Mouse (Mus musculus) layer of hippocampus, adult 6 months (tissue): ENCODE data around the gene Nectin2. TPM values are rescaled to one million over a fixed set of nuclear protein-coding genes. Genes with fewer than 3 reads are reported as not detected.

Source experiments
- long read RNA-seq, 2 experiments: library from polyadenylated mRNA; unstranded; transcript quantifications; one replicate each; pipeline ENCODE4 v2.0.0; 2019 to 2020
- polyA plus RNA-seq: library from polyadenylated mRNA; unstranded; fragments of <200 nt; fragmentation: Nextera tagmentation; gene quantifications from 2 replicates; pipeline ENCODE4 v1.2.3, GENCODE M21; 2021

Nectin2 gene
- 4.7 and 6.5 TPM in 2 replicates for polyA plus RNA-seq
- long read RNA-seq, experiment 1, transcript Nectin2-202 (6 exons, 1,955 nt) = major isoform, 7 of 10 reads
- long read RNA-seq, experiment 1, partial matches to known transcripts = 1 of 10 reads
- long read RNA-seq, experiment 1, other reads (novel, unspliced or antisense) = 0 of 10 reads
- long read RNA-seq, experiment 2, transcript Nectin2-202 (6 exons, 1,955 nt) = major isoform, 38 of 45 reads
- long read RNA-seq, experiment 2, partial matches to known transcripts = 2 of 45 reads
- long read RNA-seq, experiment 2, other reads (novel, unspliced or antisense) = 1 of 45 reads

DNA sequence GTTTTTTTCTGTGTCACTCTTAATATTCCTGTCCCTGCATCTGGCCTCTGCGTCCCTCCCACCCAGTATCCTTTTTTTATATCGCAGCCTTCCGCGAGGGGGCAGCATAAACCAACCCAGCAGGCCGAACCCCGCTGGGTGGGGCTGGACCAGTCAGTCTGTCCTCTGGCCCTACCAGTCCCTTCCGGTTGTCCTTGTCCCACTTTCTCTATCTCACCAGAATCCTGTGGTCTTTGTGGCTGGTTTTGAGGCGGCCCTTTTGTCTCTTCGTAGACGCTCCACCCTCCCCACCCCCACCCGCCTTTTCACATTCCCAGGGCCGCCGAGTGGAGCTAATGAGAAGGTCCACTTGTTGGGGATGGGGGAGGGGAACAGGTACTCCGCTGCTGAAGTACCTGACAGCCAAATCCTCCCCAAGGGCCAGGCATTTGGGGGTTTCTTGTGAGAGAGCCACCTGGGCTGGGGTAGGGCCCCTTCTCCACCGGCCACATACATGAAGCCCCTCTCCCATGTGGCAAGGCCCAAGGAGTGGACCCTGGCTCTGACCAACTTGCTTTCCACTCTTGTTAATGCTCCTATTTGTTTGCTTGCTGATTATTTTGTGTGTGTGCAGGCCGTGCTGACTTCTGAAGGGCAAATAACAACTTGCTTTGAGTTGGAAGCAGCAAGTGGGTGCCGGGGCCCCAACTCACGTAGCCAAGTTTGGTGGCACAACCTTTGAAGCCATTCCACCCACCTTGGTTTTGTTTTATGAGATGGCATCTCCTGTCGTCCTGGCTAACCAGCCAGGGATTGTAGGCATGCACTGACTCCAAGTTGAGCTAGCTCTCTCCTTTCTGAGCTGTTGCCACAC is at the start of gene Nectin2:
Gene Nectin2 (minus strand): TSS at position 267 of the 853 bp plus-strand sequence.

DNA sequence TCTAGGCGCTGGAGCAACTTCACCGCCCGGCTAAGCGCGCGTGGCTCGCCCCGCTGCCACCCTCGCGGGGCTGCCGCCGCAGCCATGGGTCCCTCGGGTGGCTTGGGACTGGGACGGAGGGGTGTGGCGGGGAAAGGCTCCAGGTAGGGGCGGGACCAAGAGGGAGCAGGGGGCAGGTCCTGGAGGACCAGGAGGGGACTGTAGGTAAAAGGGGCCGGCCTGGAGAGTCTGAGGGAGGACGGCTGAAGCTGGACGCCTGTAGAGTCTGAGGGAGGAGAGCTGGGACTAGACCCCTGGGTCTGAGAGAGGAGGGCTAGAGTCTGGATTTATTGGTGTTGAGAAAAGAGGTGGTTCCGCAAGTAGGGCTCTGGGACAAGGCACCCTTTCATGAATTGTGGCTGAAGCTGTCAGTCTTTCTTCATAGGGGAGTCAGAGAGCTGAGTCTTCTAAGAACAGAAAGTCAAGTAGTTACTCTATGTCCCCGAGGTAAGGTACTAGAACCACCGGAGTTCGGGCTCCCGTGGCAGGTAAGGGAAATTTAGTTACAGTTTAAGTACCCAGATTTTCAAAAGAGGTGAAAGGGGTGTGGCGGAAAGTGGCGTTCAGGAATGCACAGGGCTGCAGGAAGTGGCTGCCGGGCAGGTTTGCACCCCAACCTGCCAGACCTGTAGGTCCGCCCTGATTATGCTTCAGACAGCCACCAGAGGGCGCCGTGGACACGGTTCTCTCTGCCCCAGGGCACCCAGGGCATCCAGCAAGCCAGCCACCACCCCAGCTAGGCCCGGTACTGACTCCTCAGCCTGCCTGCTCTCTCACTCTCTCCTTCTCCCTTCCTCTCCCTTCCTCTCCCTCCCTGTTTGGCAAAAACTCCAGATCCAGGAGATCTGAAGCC is 46.7 kb upstream of the Nectin2 start, which contains the start of gene Cblc:
Gene Cblc (minus strand): TSS at position 113 of the 892 bp plus-strand sequence.

DNA sequence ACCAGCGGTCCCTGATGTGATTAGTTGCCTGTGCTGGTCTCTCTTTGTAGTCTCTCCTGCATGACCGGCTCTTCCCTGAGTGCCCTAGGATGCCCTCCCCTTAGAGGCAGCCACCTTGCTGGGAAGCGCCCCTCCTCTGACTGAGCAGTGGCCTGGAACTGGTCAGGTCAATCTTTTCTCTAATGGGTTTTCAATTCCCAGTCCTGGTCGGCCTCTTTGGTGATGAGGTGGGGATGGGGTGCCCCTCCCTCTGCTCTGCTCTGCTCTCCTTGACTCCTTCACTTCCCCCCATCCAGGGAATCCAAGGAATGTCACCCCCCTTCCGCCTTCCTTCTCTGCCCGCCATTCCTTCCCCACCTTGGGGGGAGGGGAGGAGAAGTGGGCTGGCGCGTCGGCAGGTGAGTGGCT is 20.7 kb upstream of the Nectin2 start, which contains the start of gene Bcam:
Gene Bcam (minus strand): TSS at position 33 of the 408 bp plus-strand sequence.

DNA sequence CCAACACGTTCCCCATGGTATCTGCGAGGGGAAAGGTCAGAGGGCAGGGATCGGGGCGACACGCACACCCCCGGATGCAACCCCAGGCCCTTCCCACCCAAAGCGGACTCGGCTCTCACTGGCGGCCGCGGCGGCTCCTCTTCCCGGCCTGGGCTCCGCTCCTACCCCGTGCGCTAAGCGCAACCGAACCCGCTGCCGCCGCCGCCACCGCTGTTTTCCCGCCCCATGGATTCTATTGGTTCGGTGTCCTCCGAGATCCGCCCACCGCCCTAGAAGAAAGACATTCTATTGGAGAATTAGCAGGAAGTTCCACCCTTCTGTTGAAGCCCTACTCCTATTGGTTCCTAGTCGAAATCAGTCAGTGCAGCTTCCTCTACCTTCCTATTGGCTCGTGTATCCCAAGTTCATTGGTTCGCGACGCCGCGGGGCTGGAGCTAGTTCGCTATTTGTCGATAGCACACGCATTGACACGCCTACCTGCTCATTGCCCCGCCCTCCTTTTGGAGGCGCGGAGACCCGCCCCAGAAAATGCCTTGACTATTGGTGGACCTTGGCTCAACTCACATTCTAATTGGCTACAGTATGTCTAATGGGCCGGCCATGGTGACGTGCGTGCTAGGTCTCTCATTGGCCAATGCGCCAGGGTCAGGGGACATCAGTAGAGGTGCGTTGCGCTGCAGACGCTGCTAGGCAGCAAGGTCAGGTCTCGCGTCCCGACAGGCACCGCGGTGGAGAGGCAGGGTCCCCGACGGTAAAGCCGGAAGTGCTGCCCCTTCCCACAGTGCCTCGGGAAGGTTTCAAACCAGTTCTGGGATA is 34.8 kb downstream of the Nectin2 start, which contains the start of gene Tomm40:
Gene Tomm40 (minus strand): TSS at position 200 of the 816 bp plus-strand sequence.

DNA sequence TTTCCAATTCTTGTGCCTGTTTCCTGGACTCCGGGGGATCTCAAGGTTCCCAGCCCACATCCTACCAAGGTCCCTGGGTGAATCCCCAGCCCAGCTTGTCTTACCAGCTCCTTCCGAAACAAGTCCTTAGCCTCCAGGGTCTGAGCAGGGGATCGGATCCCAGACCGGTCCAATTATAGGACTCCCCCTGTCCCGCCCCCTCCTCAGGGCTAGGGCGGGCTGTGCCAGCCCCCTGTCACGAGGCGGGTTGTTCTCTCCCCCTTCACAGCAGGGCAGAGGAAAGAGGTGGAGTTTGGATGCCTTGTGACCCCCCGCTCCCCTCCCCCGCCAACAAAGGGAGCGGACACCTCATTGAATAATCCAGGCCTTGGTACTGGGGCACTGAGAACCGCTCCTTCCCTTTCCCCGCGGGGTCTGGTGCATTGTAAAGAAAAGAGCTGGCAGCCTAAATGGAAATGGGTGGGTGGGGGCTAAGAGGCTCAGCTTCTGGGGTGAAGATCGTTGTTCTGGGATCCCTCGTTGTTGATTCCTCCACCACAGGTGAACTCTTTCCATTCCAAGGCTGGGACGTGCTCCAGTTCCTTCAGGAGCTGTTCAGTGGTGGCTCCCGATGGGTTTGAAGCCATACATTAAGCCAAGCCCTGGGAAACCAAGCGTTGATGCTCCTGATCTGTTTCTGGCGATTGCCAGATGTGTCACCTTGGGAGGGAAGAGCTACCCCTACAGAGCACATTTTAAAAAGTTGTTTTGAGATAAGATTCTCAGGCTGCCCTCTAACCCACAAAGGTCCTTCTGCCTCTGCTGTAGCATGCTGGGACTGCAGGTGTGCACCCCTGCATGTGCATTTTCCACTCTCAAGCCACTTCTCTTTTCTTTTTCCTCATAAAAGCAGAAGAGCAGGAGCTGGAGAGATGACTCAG is 51.1 kb downstream of the Nectin2 start, which contains the start of gene Apoe:
Gene Apoe (minus strand): TSS at position 282 of the 920 bp plus-strand sequence.

DNA sequence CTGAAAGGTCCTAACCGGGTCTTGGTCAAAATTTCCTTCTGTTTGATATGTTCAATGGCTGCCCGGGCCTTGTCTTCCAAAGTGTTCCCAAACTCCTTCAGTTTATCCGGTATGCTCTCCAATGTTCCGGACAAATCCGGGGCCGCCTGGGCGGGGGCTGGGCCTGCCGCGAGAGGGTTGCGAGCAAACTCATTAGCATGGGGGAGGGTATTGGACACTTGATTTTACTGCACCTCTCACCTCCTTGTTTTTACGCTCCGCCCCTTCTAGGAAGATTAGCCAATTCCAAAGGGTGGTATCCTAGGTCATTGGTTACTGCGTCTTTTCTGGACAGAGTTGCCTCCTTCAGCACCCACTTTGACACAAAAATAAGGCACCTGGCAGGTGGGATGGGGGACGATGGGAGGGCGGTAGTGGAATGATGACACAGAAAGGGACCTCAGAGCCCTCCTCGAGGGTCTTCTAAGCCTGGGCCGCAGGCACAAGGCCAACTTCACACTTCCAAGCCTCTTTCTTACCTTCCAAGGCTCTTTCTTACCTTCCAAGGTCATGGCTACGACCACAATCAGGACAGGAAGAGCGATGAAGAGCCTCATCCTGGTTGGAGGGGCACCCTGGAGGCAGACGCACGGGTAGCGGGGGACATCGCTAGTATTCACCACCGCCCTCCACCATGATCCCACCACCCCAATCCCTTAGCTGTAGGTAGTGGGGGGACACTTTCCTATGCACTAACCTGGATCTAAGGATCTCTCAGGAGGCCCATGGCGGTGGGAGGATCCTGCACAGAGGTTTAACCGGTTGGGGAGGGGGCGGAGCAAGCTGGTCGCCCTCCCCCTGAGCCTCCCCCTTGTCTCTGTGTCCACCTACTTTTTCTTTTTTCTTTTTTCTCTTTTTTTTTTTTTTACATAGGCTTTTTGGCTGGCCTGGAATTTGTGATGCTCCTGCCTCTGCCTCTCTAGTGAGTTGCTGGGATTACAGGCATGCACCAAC is 58.1 kb downstream of the Nectin2 start, which contains the start of gene Apoc1:
Gene Apoc1 (minus strand): TSS at position 788 of the 993 bp plus-strand sequence.

DNA sequence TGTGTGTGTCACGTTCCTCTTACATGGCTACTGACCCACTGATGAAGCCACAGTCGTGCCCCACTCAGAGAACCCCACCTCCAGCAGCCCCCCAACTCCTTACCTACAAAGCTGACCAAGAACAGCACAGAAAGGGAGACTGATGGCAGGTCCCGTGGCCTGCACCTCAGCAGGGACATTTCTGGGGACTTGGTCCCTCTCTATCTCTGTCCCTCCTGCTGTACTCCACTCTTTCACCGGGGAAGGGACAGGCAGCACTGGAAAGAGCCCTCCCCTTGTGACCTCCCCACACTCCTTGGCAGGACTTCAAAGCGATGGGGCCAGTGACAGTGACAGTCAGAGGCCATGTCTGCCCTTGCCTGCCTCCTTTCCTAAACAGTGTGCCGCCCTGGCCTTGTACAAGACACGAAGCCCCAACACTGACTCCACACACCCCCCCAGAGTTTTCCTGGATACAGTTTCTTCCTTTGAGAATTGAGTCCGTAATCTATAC is 69.0 kb downstream of the Nectin2 start, which contains the start of the genes Gm44805 and Apoc4:
Gene Gm44805 (minus strand): TSS at position 222 of the 493 bp plus-strand sequence.
Gene Apoc4 (minus strand): TSS at position 278 of the 493 bp plus-strand sequence.

DNA sequence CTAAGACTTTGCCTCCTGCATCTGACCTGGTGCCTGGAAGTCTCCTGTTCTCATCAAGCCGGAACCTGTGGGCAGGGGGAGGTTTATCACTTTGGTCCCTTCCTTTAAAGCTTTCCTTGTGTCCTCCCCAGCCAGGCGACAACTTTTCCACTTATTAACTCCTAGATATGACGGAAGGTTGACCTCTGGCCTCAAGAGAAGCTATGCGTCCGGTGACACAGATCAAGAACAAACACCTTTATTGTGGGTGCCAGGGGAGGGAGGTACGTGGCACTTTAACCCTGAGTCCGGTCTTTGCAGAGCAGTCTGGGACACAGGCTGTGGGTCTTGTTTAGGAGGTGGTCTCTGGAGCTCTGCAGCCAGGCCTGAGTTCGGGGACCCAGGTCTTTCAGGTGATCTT is 72.4 kb downstream of the Nectin2 start, which contains the start of gene Apoc2:
Gene Apoc2 (minus strand): TSS at position 70 of the 400 bp plus-strand sequence.

Other genes with a start within 250 kb of the Nectin2 start
- gene Bloc1s3, start 242.1 kb downstream of the Nectin2 start, polyA plus RNA-seq = 4.2 TPM in 2 replicates
- gene Trappc6a, start 242.1 kb downstream of the Nectin2 start, polyA plus RNA-seq = 39.0 and 48.4 TPM in 2 replicates
- gene Nkpd1, start 232.6 kb downstream of the Nectin2 start, polyA plus RNA-seq = 1.1 and 1.4 TPM in 2 replicates
- gene Ppp1r37, start 187.4 kb downstream of the Nectin2 start, polyA plus RNA-seq = 1.7 and 2.4 TPM in 2 replicates
- gene Zfp296, start 173.2 kb downstream of the Nectin2 start, polyA plus RNA-seq = 0.60 and 1.7 TPM in 2 replicates
- gene Gemin7, start 172.9 kb downstream of the Nectin2 start, polyA plus RNA-seq = 136 and 146 TPM in 2 replicates
- gene Clasrp, start 146.0 kb downstream of the Nectin2 start, polyA plus RNA-seq = 8.7 and 9.9 TPM in 2 replicates
- 10.4 and 11.2 TPM in 2 replicates for gene Relb, start 121.0 kb downstream of the Nectin2 start, polyA plus RNA-seq
- gene Clptm1, start 85.5 kb downstream of the Nectin2 start, polyA plus RNA-seq = 102 and 108 TPM in 2 replicates
- not detected in 2 replicates for gene Apoc2, start 72.5 kb downstream of the Nectin2 start, polyA plus RNA-seq
- gene Gm44805, start 69.1 kb downstream of the Nectin2 start, polyA plus RNA-seq = not detected in 2 replicates
- not detected in 2 replicates for gene Apoc4, start 69.0 kb downstream of the Nectin2 start, polyA plus RNA-seq
- gene Apoc1, start 57.8 kb downstream of the Nectin2 start, polyA plus RNA-seq = 6.6 and 10.7 TPM in 2 replicates
- 9,624 and 9,681 TPM in 2 replicates for gene Apoe, start 51.3 kb downstream of the Nectin2 start, polyA plus RNA-seq
- 158 and 171 TPM in 2 replicates for gene Tomm40, start 35.0 kb downstream of the Nectin2 start, polyA plus RNA-seq
- 8.8 and 9.8 TPM in 2 replicates for gene Bcam, start 20.5 kb upstream of the Nectin2 start, polyA plus RNA-seq
- 0.11 TPM in 1 of 2 replicates, not detected in the other for gene Cblc, start 46.3 kb upstream of the Nectin2 start, polyA plus RNA-seq
- 0.46 and 0.52 TPM in 2 replicates for gene Bcl3, start 72.3 kb upstream of the Nectin2 start, polyA plus RNA-seq
- gene Gm19345, start 101.5 kb upstream of the Nectin2 start, polyA plus RNA-seq = 3.9 and 5.1 TPM in 2 replicates
- gene Ceacam16, start 110.8 kb upstream of the Nectin2 start, polyA plus RNA-seq = 0.13 TPM in 1 of 2 replicates, not detected in the other
- not detected in 2 replicates for gene Ceacam19, start 137.5 kb upstream of the Nectin2 start, polyA plus RNA-seq
- 1.6 and 1.9 TPM in 2 replicates for gene Pvr, start 170.7 kb upstream of the Nectin2 start, polyA plus RNA-seq
- gene Igsf23, start 200.3 kb upstream of the Nectin2 start, polyA plus RNA-seq = 0.08 TPM in 1 of 2 replicates, not detected in the other
- gene Ceacam20, start 214.9 kb upstream of the Nectin2 start, polyA plus RNA-seq = not detected in 2 replicates
- not detected in 2 replicates for gene Nlrp9b, start 241.0 kb upstream of the Nectin2 start, polyA plus RNA-seq